Mouse (Mus musculus): ENCODE results near the gene Nmnat1. TPM values are rescaled to one million over a fixed set of nuclear protein-coding genes. Genes with fewer than 3 reads are reported as not detected.
"Not testable (repeated sequence)": the region's sequence is repeated elsewhere in the genome, so short reads cannot be mapped to it uniquely, and the experiment has no call there.

Gene Nmnat1
- polyA plus RNA-seq, 1 experiment, result 7.1 TPM

DNA sequence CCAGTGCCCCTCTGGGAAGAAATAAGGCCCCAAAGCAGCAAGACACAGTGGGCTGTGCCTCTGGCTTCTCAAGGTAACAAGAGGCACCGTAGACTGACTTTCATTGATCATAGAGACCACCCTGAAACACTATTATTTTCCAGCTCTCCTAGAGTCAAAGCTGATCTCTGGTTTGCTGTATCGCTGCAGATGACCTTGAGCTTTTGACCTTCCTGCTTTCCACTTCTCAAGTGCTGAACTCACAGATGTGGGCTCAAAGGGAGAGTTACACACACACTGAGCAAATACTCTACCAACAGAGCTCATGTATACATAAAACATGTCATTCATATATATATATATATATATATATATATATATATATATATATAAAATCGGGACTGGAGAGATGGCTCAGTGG is 34.4 kb downstream of the Nmnat1 start:
- WGBS, result 74% methylated on average over 3 of the region's 3 CpGs
- DNase-seq (ENCODE audit: low read depth, low spot score), result no peak

DNA sequence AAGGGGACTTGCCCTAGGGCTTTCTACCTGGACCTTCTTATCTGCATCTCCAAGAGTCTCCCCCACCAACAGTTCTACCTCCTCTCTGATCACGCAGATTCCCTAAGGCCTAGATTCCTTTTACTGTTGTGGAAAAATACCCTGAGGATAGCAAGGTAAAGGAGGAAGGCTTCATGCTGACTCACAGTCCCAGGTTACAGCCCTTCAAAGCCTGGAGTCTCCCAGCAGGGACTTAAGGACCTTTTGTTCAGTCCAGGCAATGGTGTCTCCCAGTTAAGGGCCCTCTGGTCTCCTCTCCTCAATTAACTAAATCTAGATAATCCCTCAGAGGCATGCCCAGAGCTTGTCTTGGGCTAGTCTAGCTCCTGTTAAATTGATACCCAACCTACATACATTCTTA is 38.7 kb downstream of the Nmnat1 start:
- 83% methylated on average over 1 of the region's 1 CpGs for WGBS

DNA sequence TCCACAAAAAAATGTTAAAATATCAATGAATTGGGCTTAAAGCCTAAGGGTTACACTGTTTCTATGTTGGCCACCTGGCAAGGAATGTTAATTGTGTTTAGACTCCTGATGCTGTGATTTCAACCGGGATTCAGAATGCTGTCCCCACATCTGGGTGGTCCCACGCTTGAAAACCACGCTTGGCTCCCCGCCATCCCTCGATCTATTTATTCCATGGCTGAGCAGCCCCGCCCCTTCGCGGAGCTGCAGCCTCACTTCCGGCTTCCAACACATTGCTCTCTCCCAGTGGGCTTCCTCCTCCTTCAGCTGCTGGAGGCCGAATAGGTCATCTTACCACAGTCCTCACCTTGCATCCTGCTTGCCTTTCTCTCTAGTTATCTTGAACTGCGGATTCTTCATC is 39.1 kb downstream of the Nmnat1 start:
- DNase-seq (ENCODE audit: low read depth, low spot score), result no peak
- 11% methylated on average over 11 of the region's 11 CpGs for WGBS

More for the DNA sequence above, 38.7 kb downstream of the Nmnat1 start:
- DNase-seq (ENCODE audit: low read depth, low spot score), result no peak

DNA sequence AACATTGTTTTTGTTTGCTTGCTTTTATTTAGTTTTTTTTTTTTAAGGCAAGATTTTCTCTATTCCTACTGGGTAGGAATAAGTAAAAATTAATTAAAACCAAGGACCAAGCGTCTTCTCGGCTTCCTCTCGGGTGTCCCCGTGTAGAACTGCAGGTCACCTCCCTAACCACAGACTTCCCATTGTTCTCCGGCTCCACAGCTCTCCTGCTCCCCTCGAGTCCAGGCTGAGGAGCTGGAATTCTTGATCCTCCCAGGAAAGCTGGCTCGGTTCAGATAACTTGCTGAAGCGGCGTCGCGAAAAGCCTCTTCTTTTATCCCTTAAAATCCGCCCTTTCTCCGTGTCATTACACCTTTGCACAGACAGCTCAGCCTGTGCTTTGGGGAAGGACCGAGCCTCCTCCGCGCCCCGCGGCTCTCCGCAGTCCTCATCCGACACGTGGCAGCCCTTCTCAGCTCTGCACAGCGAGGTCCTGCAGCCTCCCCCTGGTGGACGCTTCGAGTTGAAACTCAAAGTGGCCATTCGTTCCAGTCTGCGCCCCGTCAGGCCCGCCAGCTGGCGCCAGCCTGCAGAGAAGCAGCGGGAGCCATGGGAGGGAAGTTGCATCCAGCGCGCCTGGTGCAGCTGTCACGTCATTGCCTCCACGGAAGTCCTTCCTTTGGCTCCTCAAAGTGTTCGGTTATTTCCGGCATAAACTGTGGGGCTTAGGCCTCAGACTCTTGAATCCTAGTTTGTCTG is 39.9 kb downstream of the Nmnat1 start:
- DNase-seq (ENCODE audit: low read depth, low spot score), result peak; percentile 82
- WGBS, result under 1% methylated on average over 36 of the region's 36 CpGs

DNA sequence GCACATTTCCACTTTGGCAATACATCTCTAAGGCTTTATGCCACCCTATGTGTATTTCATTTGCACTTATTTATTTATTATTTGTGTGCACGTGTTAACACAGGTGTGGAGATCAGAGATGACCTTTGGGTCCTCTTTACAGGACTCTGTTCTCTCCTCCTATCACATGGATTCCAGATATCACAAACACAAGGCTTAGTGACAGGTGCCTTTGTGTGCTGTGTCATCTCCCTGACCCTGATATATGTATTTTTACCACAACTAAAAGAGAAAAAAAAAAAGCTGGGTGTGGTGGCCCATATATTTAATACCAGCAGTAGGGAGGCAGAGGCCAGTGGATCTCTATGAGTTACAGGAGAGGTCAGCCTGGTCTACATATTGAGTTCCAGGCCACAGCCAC is 40.5 kb downstream of the Nmnat1 start:
- no peak for DNase-seq (ENCODE audit: low read depth, low spot score)
- WGBS, result 26% methylated on average over 1 of the region's 1 CpGs

DNA sequence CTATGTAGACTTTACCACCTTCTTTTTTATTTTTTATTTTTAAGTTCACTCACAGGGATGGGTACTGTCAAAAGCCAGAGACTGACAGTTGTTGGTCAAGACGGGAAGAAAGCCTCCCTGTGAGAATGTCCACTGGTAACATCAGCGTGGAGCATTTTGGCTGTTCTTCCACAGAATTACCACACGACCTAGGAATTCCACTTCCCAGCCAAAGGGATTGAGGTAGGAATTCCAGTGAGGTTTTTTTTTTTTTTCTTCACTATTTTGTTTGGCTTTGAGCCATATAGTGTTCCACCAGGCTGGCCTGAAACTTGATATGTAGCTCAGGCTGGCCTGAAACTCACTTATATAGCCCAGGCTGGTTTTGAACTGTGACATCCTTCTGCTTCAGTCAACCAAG is 42.6 kb downstream of the Nmnat1 start:
- 33% methylated on average over 3 of the region's 3 CpGs for WGBS
- no peak for DNase-seq (ENCODE audit: low read depth, low spot score)

DNA sequence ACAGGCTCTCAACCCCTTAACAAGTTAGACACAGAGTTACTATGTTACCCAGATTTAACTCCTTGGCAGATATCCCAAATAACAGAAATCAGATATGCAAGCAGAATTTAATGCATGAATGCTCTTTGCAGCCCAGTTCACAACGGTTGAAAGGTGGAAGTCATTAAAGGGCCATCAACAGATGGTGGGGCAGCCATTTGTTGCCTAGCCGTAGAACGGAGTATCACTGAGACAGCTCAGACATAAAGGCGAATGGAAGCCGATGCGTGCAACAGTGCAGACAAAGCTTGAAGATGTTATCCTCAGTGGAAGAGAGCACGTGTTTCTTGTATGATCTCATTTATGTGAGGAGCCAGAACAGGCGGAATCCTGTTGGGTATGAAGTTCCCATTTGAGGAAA is 44.4 kb downstream of the Nmnat1 start:
- DNase-seq (ENCODE audit: low read depth, low spot score), result no peak
- 75% methylated on average over 8 of the region's 8 CpGs for WGBS

DNA sequence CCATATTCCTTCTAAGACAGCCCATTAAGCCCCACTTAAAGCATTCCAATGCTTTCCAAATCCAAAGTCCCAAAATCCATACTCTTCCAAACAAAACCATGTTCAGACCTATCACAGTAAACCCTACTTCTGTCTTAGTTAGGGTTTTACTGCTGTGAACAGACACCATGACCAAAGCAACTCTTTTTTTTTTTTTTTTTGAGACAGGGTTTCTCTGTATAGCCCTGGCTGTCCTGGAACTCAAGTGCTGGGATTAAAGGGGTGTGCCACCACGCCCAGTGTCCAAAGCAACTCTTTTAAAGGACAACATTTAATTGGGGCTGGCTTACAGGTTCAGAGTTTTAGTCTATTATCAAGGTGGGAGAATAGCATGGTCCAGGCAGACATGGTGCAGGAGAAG is 53.1 kb downstream of the Nmnat1 start:
- DNase-seq (ENCODE audit: low read depth, low spot score), result not testable (repeated sequence)
- 90% methylated on average over 1 of the region's 1 CpGs for WGBS

DNA sequence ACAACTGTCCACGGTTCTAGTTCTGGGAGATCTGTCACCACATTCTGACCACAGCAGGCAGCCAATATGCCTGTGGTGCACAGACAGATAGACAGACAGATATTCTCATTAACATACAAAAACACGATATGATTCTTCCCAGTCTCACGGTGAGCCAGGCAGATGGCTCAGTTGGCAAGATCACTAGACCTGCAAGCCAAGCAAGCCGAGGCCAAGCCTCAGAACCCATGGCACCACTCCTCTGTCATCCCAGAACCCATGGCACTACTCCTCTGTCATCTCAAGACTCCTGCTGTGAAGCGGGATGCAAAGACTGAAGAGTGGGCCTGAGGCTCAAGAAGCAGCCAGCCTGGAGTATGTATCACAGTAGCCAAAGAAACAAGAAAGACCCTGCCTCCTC is 55.4 kb downstream of the Nmnat1 start:
- WGBS, result 81% methylated on average over 5 of the region's 5 CpGs
- DNase-seq (ENCODE audit: low read depth, low spot score), result no peak

DNA sequence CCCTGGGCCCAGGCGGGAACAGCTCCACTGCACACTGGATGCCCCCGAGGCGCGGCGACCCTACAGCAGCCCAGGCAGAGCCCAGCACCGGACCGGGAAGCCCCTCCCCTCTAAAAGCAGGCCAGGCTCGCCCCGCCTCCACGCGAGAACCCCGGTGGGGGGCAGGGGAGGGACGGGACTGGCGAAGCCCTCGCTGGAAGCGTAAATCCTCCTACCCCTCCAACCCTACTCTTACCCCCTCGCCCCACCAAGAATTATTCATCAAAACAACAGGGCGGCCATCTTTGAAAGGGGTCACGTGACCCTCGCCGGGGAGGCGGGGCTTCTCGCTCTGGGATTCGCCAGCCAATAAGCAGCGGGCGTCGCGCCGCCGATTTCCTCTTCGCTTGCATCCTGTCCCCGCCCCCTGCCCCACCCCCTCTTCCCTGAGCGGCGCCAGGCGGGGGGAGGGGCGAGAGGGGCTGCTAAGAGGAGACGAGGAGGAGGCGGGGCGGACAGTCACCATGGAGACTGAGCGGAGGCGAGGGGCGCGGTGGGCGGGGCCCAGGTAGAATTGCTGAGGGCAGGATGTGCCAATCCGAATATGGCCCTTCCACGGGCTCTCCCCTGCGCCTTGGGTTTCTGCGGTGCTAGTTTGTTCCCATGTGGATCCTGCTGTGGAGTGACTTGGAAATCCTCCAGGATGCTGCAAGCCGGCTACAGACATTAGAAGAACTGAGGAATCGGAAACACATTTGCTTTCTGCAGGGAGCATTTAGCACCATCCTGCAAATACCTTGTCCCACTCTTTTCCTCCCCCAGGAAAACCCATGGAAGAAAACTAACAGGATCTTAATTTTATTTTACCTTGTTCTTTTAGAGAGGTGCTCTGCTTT is 58.4 kb downstream of the Nmnat1 start, which contains the start of gene Ube4b:
Gene Ube4b (minus strand): TSS at position 425 of the 875 bp plus-strand sequence.
- WGBS, result under 1% methylated on average over 46 of the region's 50 CpGs
- peak; percentile 70 for DNase-seq (ENCODE audit: low read depth, low spot score)

DNA sequence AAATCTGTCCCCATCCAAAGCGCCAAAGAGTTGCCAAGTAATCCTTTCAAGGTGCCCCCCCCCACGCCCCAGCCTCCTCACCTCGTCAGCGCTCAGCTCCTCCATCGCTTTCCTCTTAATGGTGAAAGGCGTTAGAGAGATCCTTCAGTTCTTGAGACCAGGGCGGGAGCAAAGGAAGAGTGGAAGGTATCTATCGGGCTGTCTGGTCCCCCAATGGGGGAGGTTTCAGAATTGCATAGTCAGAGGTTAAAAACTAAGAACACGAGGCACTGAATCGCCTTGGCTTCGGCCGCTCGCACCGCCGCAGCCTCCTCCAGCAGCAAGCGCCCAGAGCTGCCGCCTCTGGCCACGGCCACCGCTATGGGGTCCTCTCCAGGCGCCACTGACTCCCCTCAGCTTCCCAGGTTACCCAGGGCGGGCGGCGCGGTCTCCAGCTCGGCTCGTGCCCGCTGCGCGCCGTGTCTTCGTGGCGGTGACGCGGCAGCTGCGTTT is 59.2 kb downstream of the Nmnat1 start:
- DNase-seq (ENCODE audit: low read depth, low spot score), result no peak
- WGBS, result under 1% methylated on average over 35 of the region's 35 CpGs

DNA sequence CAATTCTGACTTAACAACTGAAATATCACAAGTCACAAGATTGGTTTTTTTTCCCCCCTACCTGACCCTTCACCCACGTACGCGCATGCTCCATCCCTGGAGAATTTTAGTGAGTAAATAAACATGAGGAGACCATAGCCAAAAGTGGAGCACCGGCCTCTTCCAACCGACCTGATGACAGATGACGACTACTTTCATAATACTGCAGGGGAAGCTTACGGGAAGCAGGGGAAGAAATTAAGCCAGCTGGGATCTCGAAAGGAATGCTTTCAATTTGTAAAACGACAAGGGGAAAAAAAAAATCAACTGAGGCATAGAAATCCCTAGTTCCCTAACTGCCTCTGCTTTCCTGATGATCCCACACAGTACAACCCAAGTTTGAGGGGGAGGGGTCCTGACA is 60.2 kb downstream of the Nmnat1 start:
- WGBS, result 5% methylated on average over 9 of the region's 9 CpGs
- no peak for DNase-seq (ENCODE audit: low read depth, low spot score)

DNA sequence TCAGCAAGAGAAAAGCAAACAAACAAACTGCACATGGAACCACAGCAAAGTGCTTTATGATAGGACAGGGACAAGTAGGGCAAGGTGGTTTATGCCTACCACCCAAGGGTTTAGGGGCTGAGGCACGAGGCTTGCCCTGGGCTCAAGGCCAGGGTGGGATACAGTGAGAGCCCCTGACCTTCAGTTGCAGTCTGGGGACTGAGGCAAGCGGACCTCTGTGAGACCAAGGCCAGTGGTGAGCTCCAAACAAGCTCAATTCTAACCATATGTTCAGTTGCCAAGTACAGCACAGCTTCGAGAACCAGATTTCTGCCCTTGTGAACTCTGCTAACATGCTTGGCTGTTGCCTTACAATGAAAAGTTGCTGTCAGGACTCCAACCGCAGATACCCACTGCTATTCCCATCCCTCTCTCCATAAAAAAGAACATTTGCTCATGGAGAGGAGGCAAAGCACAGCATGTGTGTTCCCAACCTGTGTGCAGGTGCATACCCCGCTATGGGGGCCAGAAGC is 67.1 kb downstream of the Nmnat1 start:
- 66% methylated on average over 5 of the region's 5 CpGs for WGBS

More for the DNA sequence above, 67.1 kb downstream of the Nmnat1 start:
- DNase-seq (ENCODE audit: low read depth, low spot score), result no peak

Other genes starting within 250 kb of the Nmnat1 start
- gene Kif1b, start 177.5 kb downstream of the Nmnat1 start, polyA plus RNA-seq (2012; rRNA removed), result 12.7 and 30.6 TPM in 2 replicates
- 45.2 and 62.8 TPM in 2 replicates for gene Ube4b, start 58.5 kb downstream of the Nmnat1 start, polyA plus RNA-seq (2012; rRNA removed)
- 9.4 and 10.4 TPM in 2 replicates for gene Rbp7, start 30.2 kb downstream of the Nmnat1 start, polyA plus RNA-seq (2012; rRNA removed)
- gene Tmem274, start 7.8 kb downstream of the Nmnat1 start, polyA plus RNA-seq (2012; rRNA removed), result not detected in 2 replicates
- 13.0 and 26.3 TPM in 2 replicates for gene Lzic, start within 50 bp of the Nmnat1 start, polyA plus RNA-seq (2012; rRNA removed)
- 22.5 and 27.7 TPM in 2 replicates for gene Ctnnbip1, start 33.0 kb upstream of the Nmnat1 start, polyA plus RNA-seq (2012; rRNA removed)
- gene Clstn1, start 101.3 kb upstream of the Nmnat1 start, polyA plus RNA-seq (2012; rRNA removed), result 51.5 and 58.3 TPM in 2 replicates
- 11.4 and 15.1 TPM in 2 replicates for gene Pik3cd, start 217.4 kb upstream of the Nmnat1 start, polyA plus RNA-seq (2012; rRNA removed)